Mouse (Mus musculus) kidney, adult 2 months (tissue): ENCODE results near the gene Slc27a3. TPM values are rescaled to one million over a fixed set of nuclear protein-coding genes. Genes with fewer than 3 reads are reported as not detected.

Source experiments
- DNase-seq: peaks from one replicate; pipeline ENCODE4 v3.0.0; 2021
- H3K27ac ChIP-seq: fragments of 200-500 bp; 2 replicates; pipeline ENCODE4 v1.5.1; 2012; ENCODE audit warnings: low read depth, low read length, control low read depth, inconsistent platforms; ENCODE audit not compliant: insufficient read depth
- H3K27me3 ChIP-seq: fragments of 200-500 bp; replicated peaks from 2 replicates; pipeline ENCODE4 v1.6.1; 2012; ENCODE audit warnings: mild to moderate bottlenecking, moderate library complexity, low read length, inconsistent platforms; ENCODE audit not compliant: control insufficient read depth, insufficient read depth
- H3K36me3 ChIP-seq: fragments of 200-500 bp; 2 replicates; pipeline ENCODE4 v1.6.1; 2012; ENCODE audit warnings: mild to moderate bottlenecking, moderate library complexity, low read length, inconsistent platforms; ENCODE audit not compliant: control insufficient read depth, insufficient read depth
- H3K4me1 ChIP-seq: fragments of 200-500 bp; 2 replicates; pipeline ENCODE4 v1.6.1; 2011; ENCODE audit warnings: low read length; ENCODE audit not compliant: control insufficient read depth, insufficient read depth
- H3K4me3 ChIP-seq: fragments of 200-500 bp; 2 replicates; pipeline ENCODE4 v1.5.1; 2011; ENCODE audit warnings: mild to moderate bottlenecking, low read depth, low read length, control low read depth; ENCODE audit not compliant: insufficient read depth
- CTCF ChIP-seq: fragments of 200-500 bp; conservative IDR thresholded peaks from 2 replicates; pipeline ENCODE4 v1.5.1; 2011; ENCODE audit warnings: low read depth, mild to moderate bottlenecking, control low read depth, low read length, moderate library complexity, mixed read lengths; ENCODE audit not compliant: insufficient read depth, insufficient read length
- POLR2A ChIP-seq: fragments of 200-500 bp; IDR thresholded peaks from one replicate; pipeline ENCODE4 v1.6.1; 2011; ENCODE audit warnings: low read depth, low read length, control low read depth
- WGBS: fragments of 180-500 bp; shearing (Covaris S2); methylation state at CpG from one replicate; pipeline ENCODE4 v1.1.7; 2018; 5-methylcytosine and 5-hydroxymethylcytosine counted together
- polyA plus RNA-seq: library from polyadenylated mRNA; depleted of rRNA; stranded (reverse); fragments of >200 nt; gene quantifications from 2 replicates; pipeline ENCODE4 v1.2.3, GENCODE M21; 2012

The Slc27a3 gene
- polyA plus RNA-seq, 1 experiment, result 12.9 TPM

DNA sequence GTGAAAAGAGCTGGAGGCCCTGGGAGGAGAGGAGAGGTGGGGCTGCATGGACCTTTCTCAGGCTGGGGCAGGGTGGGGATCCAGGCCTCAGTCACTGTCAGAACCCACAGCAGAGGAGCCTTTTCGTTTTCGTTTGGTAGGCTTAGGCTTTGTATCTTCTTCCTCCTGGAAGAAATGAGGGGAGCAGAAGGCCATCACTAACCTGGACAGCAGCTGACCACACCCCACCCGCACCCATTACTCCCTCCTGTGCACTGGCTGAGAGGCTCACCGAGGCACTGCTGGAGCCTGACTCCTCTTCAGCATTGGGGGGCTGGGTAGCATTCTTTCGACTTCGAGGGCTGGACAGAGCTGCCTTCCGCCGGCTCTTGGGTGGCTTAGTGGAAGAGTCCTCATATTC lies 2.2 kb upstream of the Slc27a3 start:
- TF ChIP-seq CTCF, result no peak
- no peak for TF ChIP-seq POLR2A
- no peak for DNase-seq
- Histone ChIP-seq H3K36me3 (peaks cover 2% of the 10 kb centered on the region; the same call in 1 of the 2 replicates), H3K4me1 (0 out of 2 replicates have a peak, but pooled peaks cover 4% of the 10 kb centered on the region), H3K4me3 (no peak overlapping the region), H3K27ac (no peak overlapping the region), H3K27me3 (no peaks in the 10 kb centered on the region)
- WGBS, result 94% methylated on average over 8 of the region's 8 CpGs

DNA sequence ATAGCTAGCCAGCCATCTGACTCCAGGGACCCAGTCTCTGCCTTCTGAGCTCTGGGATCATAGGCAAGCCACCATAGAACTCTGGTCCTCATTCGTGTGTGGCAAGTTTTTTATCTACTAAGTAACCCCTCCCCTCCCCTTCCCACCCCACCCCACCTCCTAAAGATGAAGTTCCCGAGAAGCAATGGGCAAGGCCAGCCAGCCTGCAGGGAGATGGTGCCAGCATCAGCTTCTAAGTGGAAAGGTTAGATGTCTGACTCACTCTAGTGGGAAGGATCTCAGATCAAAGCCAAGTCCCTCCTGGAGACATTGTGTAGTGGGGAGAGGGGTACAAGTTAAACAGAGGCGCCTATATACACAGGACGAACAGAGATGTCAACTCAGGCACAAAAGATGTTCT lies 1.3 kb upstream of the Slc27a3 start:
- no peak for DNase-seq
- Histone ChIP-seq H3K27me3 (no peaks in the 10 kb centered on the region), H3K4me3 (no peak overlapping the region), H3K4me1 (0 out of 2 replicates have a peak, but pooled peaks cover 4% of the 10 kb centered on the region), H3K36me3 (peaks cover 2% of the 10 kb centered on the region; the same call in 1 of the 2 replicates), H3K27ac (no peak overlapping the region)
- 87% methylated on average over 4 of the region's 4 CpGs for WGBS
- TF ChIP-seq POLR2A, result no peak
- no peak for TF ChIP-seq CTCF

DNA sequence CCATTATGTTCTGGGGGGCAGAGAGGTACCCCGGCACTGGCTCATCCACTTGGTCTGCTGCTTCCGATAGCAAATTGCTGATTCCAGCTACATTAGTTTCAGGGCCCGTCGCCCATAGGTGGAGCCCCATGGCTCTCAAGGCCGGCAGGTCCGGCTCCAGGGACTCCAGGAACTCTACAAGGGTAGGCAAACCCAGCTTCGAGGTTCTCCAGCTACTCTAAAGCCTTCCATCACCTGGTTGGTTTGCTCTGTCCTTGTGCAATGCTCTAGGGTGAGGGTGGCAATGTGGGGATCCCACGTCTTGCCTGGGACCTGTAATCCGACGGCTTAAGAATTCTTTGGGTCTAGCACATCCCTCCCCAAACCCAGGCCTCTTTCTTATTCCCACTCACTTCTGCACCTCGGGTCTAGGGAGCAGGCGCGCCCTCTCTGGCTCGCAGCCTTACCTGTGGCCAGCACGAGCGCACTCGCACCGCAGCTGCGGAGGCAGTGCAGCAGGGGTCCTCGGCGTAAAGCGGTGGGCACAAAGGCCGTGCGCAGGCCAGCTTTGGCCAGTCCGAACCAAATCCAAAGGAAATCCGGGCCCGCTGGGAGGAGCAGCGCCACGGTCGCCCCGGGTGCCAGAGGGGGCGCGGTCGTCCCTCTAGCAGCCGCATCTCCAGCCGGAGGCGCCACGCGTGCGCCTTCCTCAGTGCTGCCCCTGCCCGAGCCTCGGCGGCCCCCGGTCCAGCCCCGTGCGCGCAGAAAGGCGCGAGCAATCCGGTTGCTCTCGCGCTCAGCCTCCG lies 820 bp downstream of the Slc27a3 start:
- Histone ChIP-seq H3K27ac (peak overlapping the region; percentile 13; the same call in 1 of the 2 replicates), H3K36me3 (peaks cover under 1% of the 10 kb centered on the region; the same call in 1 of the 2 replicates), H3K4me1 (0 out of 2 replicates have a peak, but pooled peaks cover 4% of the 10 kb centered on the region), H3K27me3 (no peaks in the 10 kb centered on the region), H3K4me3 (peak overlapping the region; percentile 63)
- peak; percentile 59 for DNase-seq
- TF ChIP-seq CTCF (no peak), POLR2A (no peak)
- WGBS, result 9% methylated on average over 53 of the region's 53 CpGs

DNA sequence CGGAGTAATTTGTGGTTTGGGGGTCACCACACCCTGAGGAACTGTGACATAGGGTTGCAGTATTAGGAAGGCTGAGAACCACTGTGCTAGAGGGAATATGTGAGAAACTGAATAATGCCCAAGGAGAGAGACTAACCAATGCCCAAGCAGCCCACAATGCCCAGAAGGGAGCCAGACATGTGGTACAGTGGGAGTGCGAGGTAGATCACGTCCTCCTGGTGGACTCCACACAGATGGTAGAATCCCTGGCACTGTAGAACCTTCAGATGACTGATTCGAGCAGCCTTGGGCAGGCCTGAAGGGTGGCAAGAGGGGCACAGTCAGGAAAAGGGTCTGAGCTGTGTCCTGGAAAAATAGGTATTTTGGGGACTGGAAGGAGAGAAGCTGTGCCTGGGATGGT lies 1.5 kb downstream of the Slc27a3 start:
- TF ChIP-seq POLR2A (no peak), CTCF (no peak)
- no peak overlapping the region for H3K27ac ChIP-seq
- 0 out of 2 replicates have a peak, but pooled peaks cover 4% of the 10 kb centered on the region for H3K4me1 ChIP-seq
- no peaks in the 10 kb centered on the region for H3K27me3 ChIP-seq
- H3K4me3 ChIP-seq, result no peak overlapping the region
- DNase-seq, result no peak
- WGBS, result 89% methylated on average over 4 of the region's 4 CpGs
- no peaks in the 10 kb centered on the region for H3K36me3 ChIP-seq

DNA sequence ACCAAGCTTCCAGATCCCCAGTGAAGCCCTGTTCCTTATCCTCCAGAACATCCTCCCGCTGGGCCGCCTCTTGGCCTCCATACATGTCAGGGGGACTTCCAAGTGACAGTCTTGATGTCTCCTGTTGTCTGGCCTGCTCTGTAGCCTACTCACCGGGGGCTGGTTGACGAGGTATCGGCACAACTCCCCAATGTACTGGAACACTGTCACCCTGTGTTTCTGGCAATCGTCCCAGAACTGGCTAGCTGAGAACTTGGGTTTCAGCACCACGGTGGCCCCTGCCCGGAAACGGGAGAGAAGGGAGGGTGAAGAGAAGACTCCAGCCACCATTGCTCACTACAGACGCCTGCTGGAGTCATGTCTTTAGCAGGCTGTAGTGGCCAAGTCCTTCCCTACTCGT lies 2.3 kb downstream of the Slc27a3 start:
- no peak overlapping the region for H3K27ac ChIP-seq
- no peaks in the 10 kb centered on the region for H3K27me3 ChIP-seq
- WGBS, result 65% methylated on average over 11 of the region's 11 CpGs
- DNase-seq, result peak; percentile 59
- 0 out of 2 replicates have a peak, but pooled peaks cover 4% of the 10 kb centered on the region for H3K4me1 ChIP-seq
- no peaks in the 10 kb centered on the region for H3K36me3 ChIP-seq
- no peak overlapping the region for H3K4me3 ChIP-seq
- TF ChIP-seq CTCF (no peak), POLR2A (no peak)

DNA sequence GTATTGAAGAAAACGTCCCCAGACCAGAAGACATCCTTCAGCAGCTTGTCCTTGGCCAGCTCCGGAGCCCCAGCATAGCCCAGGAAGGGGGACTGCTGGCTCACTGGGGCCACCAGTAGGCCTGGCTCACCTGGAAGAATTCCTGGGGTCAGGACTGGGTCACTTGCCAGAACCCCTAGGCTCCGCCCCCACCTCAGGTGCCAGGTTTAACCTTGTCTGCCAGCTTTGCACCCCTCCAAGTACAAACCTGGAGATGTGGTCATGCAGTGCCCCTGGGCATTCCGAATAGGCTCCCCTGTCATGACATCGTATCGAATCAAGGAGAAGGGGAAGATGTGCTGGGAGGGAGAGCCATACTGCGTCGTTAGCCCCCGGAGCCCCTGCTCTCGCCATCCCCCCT lies 2.9 kb downstream of the Slc27a3 start:
- Histone ChIP-seq H3K36me3 (no peaks in the 10 kb centered on the region), H3K27me3 (no peaks in the 10 kb centered on the region), H3K4me3 (no peak overlapping the region), H3K27ac (no peak overlapping the region), H3K4me1 (0 out of 2 replicates have a peak, but pooled peaks cover 4% of the 10 kb centered on the region)
- 95% methylated on average over 10 of the region's 10 CpGs for WGBS
- DNase-seq, result no peak
- no peak for TF ChIP-seq CTCF
- no peak for TF ChIP-seq POLR2A

DNA sequence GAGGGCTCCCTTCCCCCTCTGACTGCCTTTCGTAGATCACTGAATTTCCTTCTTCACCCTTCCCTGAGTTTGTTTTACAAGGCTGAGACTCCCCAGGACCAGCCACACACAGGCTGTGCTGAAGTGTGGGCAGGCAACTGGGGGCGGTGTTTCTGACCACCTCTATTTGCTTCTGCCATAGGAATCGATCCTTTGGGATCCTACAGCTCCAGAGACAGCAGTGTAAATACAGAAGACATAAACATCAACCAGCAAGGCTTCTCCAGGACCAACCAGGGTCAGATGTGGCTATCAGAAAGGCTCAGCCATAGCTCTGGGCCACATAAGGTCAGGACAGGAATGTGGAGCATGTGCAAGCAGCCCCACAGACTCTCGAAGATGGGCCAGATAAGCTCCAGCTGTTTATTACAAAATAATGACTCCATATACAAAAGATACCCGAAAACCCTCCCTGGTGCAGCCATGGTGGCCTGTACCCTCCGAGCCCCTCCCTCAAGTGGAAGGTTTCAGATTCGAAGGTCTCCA lies 4.8 kb downstream of the Slc27a3 start:
- 0 out of 2 replicates have a peak, but pooled peaks cover under 1% of the 10 kb centered on the region for H3K4me1 ChIP-seq
- no peaks in the 10 kb centered on the region for H3K36me3 ChIP-seq
- peak overlapping the region; percentile 40; the same call in 1 of the 2 replicates for H3K27ac ChIP-seq
- no peaks in the 10 kb centered on the region for H3K27me3 ChIP-seq
- no peak overlapping the region for H3K4me3 ChIP-seq
- 57% methylated on average over 7 of the region's 7 CpGs for WGBS
- peak; percentile 51 for DNase-seq
- TF ChIP-seq POLR2A, result no peak
- TF ChIP-seq CTCF, result no peak
